Mouse (Mus musculus) forebrain, embryonic 12.5 days (tissue): ENCODE results near the gene Foxp1. TPM values are rescaled to one million over a fixed set of nuclear protein-coding genes. Genes with fewer than 3 reads are reported as not detected.

Experiments
- ATAC-seq: fragments of 200-750 bp; cut with Nextera tagmentation; 2 replicates; pipeline ENCODE4 v1.8.0; 2017; ENCODE audit warnings: moderate TSS enrichment; ENCODE audit not compliant: low FRiP score
- H3K27ac ChIP-seq: fragments of 300-500 bp; sonication (generic); 2 replicates; pipeline ENCODE4 v1.5.1; 2016; ENCODE audit warnings: mild to moderate bottlenecking
- H3K27me3 ChIP-seq: fragments of 300-500 bp; sonication (generic); 2 replicates; pipeline ENCODE4 v1.6.1; 2016; ENCODE audit warnings: mild to moderate bottlenecking
- H3K36me3 ChIP-seq: fragments of 300-500 bp; sonication (generic); replicated peaks from 2 replicates; pipeline ENCODE4 v1.6.1; 2016; ENCODE audit warnings: mild to moderate bottlenecking
- H3K4me1 ChIP-seq: fragments of 300-500 bp; sonication (generic); 2 replicates; pipeline ENCODE4 v1.6.1; 2016
- H3K4me2 ChIP-seq: fragments of 300-500 bp; sonication (generic); 2 replicates; pipeline ENCODE4 v1.6.1; 2016; ENCODE audit warnings: mild to moderate bottlenecking, moderate library complexity
- H3K4me3 ChIP-seq: fragments of 300-500 bp; sonication (generic); replicated peaks from 2 replicates; pipeline ENCODE4 v1.5.1; 2016; ENCODE audit warnings: mild to moderate bottlenecking
- H3K9ac ChIP-seq: fragments of 300-500 bp; sonication (generic); 2 replicates; pipeline ENCODE4 v1.6.1; 2016; ENCODE audit warnings: mild to moderate bottlenecking
- H3K9me3 ChIP-seq: fragments of 300-500 bp; sonication (generic); 2 replicates; pipeline ENCODE4 v1.6.1; 2016
- WGBS: fragments of 180-500 bp; shearing (Covaris S2); methylation state at CpG from one replicate; pipeline ENCODE4 v1.1.7; 2016; 5-methylcytosine and 5-hydroxymethylcytosine counted together
- polyA plus RNA-seq: library from polyadenylated mRNA; unstranded; fragments of >200 nt; fragmentation: Nextera tagmentation; extraction: Ambion mirVana; gene quantifications from 2 replicates; pipeline ENCODE4 v1.2.1, GENCODE M21; 2016

The Foxp1 gene
- polyA plus RNA-seq, 1 experiment from 2014 or later, result 77.3 TPM

DNA sequence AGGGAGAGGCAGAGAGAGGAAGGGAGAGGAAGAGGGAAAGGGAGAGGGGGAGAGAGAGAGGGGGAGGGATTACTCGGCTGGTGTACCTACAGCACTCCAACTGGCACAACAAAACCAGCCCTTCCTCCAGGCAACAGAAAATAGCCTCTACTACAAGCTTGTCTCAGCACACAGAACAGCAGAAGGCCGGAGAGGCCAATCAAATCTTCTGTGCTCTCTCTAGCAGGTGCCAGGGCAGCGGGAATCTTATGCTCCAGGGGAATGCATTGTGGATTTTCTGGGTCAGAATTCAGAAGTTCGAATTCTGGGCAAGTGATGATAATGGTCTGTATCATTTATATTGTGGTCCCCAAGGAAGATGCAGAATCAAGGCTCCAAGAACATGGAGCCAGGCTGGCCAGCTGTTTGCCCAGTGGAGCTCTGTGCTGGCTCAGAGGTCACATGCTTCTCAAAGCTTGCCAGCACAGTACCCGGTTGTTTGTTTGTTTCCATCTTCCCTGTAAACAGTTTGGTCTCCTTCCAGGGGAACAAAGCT lies 11.8 kb upstream of the Foxp1 start:
- H3K4me1 ChIP-seq, result no peaks in the 10 kb centered on the region
- H3K4me2 ChIP-seq, result no peak overlapping the region
- no peaks in the 10 kb centered on the region for H3K9me3 ChIP-seq
- H3K36me3 ChIP-seq, result no peaks in the 10 kb centered on the region
- no peak for ATAC-seq
- no peak overlapping the region for H3K27ac ChIP-seq
- no peaks in the 10 kb centered on the region for H3K27me3 ChIP-seq
- WGBS, result 53% methylated on average over 5 of the region's 5 CpGs
- no peak overlapping the region for H3K9ac ChIP-seq
- no peak overlapping the region for H3K4me3 ChIP-seq

- WGBS, result 95% methylated on average over 4 of the region's 4 CpGs
- Histone ChIP-seq H3K9ac (no peak overlapping the region), H3K4me1 (no peaks in the 10 kb centered on the region)
Measured at GRCm38 (mm10) chr6:99532458-99532857, 9.9 kb upstream of the Foxp1 start.

GRCm38 (mm10) chr6:99528972-99529371 lies 6.5 kb upstream of the Foxp1 start:
- ATAC-seq, result no peak
- Histone ChIP-seq H3K9ac (no peak overlapping the region), H3K36me3 (no peaks in the 10 kb centered on the region), H3K4me1 (peaks cover 5% of the 10 kb centered on the region), H3K27me3 (no peaks in the 10 kb centered on the region), H3K27ac (no peak overlapping the region), H3K4me2 (no peak overlapping the region), H3K9me3 (peaks cover 6% of the 10 kb centered on the region; the same call in 1 of the 2 replicates), H3K4me3 (no peak overlapping the region)
- WGBS, result 66% methylated on average over 2 of the region's 2 CpGs

More at GRCm38 (mm10) chr6:99532458-99532857, 9.9 kb upstream of the Foxp1 start:
- Histone ChIP-seq H3K27ac (no peak overlapping the region), H3K36me3 (no peaks in the 10 kb centered on the region), H3K4me2 (no peak overlapping the region), H3K9me3 (peaks cover 3% of the 10 kb centered on the region; the same call in 1 of the 2 replicates), H3K4me3 (no peak overlapping the region), H3K27me3 (no peaks in the 10 kb centered on the region)
- no peak for ATAC-seq

- no peak for ATAC-seq
- 94% methylated on average over 6 of the region's 6 CpGs for WGBS
- Histone ChIP-seq H3K9me3 (peaks cover 6% of the 10 kb centered on the region; the same call in 1 of the 2 replicates), H3K9ac (no peak overlapping the region), H3K27me3 (no peaks in the 10 kb centered on the region), H3K4me3 (no peak overlapping the region), H3K4me1 (peaks cover 6% of the 10 kb centered on the region), H3K27ac (no peak overlapping the region), H3K36me3 (no peaks in the 10 kb centered on the region), H3K4me2 (no peak overlapping the region)
Measured at GRCm38 (mm10) chr6:99527457-99528105, 5.1 kb upstream of the Foxp1 start.

DNA sequence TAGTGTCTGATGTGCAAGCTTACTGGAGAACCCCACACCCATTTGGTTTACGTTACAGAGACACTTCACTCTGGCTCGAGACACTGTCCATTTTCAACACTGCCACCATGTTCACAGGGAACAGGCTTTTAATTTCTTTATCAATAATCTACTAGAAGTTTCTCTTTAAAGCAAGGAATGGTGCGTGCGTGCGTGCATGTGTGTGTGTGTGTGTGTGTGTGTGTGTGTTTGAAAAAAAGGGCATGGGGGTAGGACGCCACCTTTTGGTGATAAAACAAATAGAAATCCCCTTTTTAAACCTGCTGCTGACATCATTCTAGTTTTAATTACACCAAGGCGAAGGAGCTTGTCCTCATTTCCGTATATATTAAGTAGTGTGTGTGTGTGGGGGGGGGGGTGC lies 2.8 kb upstream of the Foxp1 start:
- Histone ChIP-seq H3K4me2 (no peak overlapping the region), H3K36me3 (no peaks in the 10 kb centered on the region), H3K27me3 (no peaks in the 10 kb centered on the region), H3K27ac (no peak overlapping the region), H3K9ac (no peak overlapping the region), H3K9me3 (peaks cover 6% of the 10 kb centered on the region; the same call in 1 of the 2 replicates), H3K4me1 (peaks cover 6% of the 10 kb centered on the region), H3K4me3 (no peak overlapping the region)
- ATAC-seq, result no peak
- 47% methylated on average over 8 of the region's 8 CpGs for WGBS

DNA sequence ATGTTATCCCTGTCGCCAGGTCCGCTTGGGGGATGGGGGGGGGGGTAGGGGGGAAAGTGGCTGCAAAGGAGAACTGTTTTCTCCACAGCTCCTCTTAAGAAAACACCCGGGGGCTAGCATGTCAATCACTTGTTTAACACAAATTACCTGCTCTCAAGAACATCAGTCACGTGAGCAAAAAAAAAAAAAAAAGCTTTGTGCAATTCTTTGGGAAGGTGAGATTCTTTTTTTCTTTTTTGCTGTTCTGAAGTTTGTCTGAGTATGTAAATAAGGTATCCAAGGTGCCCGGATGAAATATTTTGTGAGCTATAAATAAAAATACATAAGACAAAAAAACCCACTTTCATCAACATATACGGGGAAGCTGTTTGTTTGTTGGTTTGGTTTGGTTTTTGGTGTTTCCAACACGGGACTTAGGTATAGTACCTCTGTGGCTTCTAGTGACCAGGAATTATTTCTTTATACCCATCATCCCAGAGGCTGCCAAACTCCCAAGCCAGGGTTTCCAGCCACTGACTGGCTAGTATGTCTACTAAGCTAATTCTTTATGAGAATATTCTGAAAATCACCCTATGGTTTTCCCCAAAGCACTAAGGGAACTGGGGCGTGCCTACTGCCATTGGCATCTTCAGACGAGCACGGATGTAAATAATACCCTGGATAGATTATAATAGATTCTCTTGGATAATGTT lies 1.3 kb upstream of the Foxp1 start:
- Histone ChIP-seq H3K4me3 (peak overlapping the region; percentile 83), H3K4me2 (peak overlapping the region; percentile 87), H3K9me3 (peaks cover 6% of the 10 kb centered on the region; the same call in 1 of the 2 replicates), H3K27ac (peak overlapping the region; percentile 99), H3K36me3 (no peaks in the 10 kb centered on the region), H3K9ac (peak overlapping the region; percentile 90), H3K27me3 (no peaks in the 10 kb centered on the region), H3K4me1 (peaks cover 16% of the 10 kb centered on the region)
- WGBS, result 22% methylated on average over 10 of the region's 10 CpGs
- no peak for ATAC-seq

DNA sequence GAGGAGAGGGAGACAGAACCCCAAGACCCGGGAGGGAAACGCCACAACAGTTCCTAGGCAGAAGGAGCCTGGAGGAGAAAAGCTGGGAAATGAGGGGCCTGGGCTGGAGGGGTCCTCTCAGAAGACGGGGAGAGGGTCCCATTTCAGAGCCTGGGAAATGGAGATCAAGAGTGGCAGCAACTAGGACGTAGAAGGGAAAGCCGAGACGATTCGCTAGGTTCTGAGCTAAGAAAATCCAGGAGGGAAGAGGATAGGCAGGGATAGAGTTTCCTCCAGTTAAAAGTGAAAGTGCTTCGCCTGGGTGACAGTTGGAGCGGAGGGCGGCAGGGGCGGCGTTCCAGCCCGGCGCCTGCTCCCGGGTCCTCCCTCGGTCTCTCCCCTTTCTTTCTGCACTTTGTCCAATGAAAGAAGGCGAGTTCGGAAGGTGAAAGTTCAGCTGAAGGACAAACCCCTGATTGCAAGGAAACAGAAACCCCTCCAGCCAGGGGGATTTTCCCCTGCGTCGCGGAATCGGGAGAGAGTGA lies 650 bp upstream of the Foxp1 start:
- WGBS, result 0% methylated on average over 22 of the region's 22 CpGs
- Histone ChIP-seq H3K27ac (peak overlapping the region; percentile 99), H3K4me3 (peak overlapping the region; percentile 83), H3K4me1 (peaks cover 16% of the 10 kb centered on the region), H3K4me2 (peak overlapping the region; percentile 87), H3K9me3 (peaks cover 6% of the 10 kb centered on the region; the same call in 1 of the 2 replicates), H3K9ac (peak overlapping the region; percentile 90), H3K27me3 (no peaks in the 10 kb centered on the region), H3K36me3 (no peaks in the 10 kb centered on the region)
- peak; percentile 36 for ATAC-seq

DNA sequence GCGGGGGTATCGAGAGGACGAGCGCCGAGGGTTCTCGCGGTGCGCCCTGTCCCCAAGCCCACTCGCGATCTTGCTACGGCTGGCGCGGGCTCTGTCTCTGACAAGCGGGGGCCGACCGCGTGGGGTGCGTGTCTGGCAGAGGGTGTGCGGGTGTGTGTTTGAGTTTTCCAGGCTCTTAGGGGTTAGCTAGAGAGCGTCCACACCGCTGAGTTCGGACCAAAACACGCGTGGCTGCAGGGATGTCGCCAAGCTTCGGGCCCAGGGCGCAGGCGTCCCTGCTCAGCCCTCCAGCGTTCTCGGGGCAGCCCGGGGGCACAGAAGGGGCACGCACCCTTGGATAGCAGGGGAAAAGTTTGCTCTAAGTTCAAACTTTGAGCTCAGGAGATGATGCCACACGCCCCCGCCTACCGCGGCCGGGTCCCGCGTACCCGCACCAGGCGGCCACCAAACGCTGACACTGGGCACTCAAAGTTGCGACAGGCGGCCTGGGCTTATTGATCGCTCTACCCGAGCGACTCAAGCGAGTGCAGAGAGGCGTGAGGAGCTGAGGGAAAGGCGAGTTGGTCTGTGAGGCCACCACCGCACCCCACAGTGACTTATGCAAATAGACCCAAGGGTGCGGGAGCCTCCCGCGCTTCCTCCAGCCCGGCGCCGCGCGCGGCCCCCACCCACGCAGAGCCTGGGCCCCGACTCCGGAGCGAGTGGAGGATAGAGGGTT lies 721 bp downstream of the Foxp1 start:
- peak overlapping the region; percentile 90 for H3K9ac ChIP-seq
- under 1% methylated on average over 64 of the region's 64 CpGs for WGBS
- no peaks in the 10 kb centered on the region for H3K9me3 ChIP-seq
- peak overlapping the region; percentile 83 for H3K4me3 ChIP-seq
- peak overlapping the region; percentile 87 for H3K4me2 ChIP-seq
- H3K36me3 ChIP-seq, result no peaks in the 10 kb centered on the region
- H3K27me3 ChIP-seq, result no peaks in the 10 kb centered on the region
- peak; percentile 34 for ATAC-seq
- peaks cover 16% of the 10 kb centered on the region for H3K4me1 ChIP-seq
- peak overlapping the region; percentile 99 for H3K27ac ChIP-seq

DNA sequence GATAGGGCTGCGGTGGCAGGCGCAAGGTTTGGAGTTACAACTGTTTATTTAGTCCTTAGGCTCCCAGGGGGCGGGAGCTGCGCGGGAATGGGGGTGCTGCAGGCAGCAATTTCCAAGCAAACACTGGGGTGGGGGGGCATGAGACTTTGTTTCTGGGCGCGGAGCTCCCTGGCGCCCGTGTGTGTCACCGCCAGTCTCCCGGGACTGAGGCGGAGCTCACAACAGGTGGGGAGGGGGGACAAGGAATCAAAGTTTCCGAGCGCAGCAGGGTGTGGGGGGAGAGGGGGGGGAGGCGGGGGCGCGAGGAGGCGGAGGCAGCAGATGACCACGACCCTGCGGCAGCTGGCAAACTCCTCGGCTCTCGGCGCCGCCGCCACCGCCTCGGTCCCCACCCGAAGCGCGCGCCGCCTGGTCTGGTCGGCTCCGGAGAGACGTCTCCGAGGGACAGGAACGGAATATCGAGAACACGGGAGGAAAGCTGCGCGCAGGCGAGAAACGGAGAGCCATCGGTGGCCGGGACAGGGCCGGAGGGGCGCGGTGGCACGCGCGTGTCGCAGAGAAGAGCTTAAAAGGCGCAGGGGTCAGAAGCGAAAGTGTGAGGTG lies 1.4 kb downstream of the Foxp1 start:
- WGBS, result under 1% methylated on average over 52 of the region's 54 CpGs
- Histone ChIP-seq H3K9ac (peak overlapping the region; percentile 90), H3K4me2 (peak overlapping the region; percentile 87), H3K9me3 (no peaks in the 10 kb centered on the region), H3K4me3 (peak overlapping the region; percentile 83), H3K27me3 (no peaks in the 10 kb centered on the region), H3K36me3 (no peaks in the 10 kb centered on the region), H3K27ac (peak overlapping the region; percentile 99), H3K4me1 (peaks cover 20% of the 10 kb centered on the region)
- ATAC-seq, result peak; percentile 47

DNA sequence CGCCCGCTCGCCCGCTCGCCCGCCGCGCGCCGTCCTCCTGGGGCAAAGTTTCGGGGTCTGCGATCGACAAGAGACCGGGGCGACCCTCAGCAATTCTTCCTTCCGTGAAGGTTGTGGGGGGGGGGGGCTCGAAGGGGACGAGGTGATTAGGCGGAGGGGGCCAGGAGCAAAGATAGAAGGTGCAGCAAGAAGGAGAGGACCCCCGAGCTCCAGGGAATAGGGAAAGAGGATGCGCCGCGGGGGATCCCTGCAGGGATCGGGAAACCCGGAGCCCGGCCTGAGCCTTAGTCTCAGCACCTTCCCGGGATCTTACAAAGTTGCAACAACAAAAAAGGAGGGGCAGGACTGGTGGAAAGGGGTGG lies 1.9 kb downstream of the Foxp1 start:
- Histone ChIP-seq H3K36me3 (no peaks in the 10 kb centered on the region), H3K4me3 (peak overlapping the region; percentile 83), H3K9ac (peak overlapping the region; percentile 90), H3K27me3 (no peaks in the 10 kb centered on the region), H3K4me1 (peaks cover 25% of the 10 kb centered on the region), H3K4me2 (peak overlapping the region; percentile 87), H3K27ac (peak overlapping the region; percentile 99), H3K9me3 (no peaks in the 10 kb centered on the region)
- ATAC-seq, result peak; percentile 52
- WGBS, result under 1% methylated on average over 23 of the region's 27 CpGs

- Histone ChIP-seq H3K36me3 (no peaks in the 10 kb centered on the region), H3K4me3 (peak overlapping the region; percentile 83), H3K9me3 (no peaks in the 10 kb centered on the region), H3K27me3 (no peaks in the 10 kb centered on the region), H3K4me1 (peaks cover 23% of the 10 kb centered on the region), H3K27ac (peak overlapping the region; percentile 99), H3K4me2 (peak overlapping the region; percentile 87), H3K9ac (peak overlapping the region; percentile 90)
- WGBS, result 2% methylated on average over 33 of the region's 38 CpGs
- peak; percentile 9; the same call in 1 of the 2 replicates for ATAC-seq
Measured at GRCm38 (mm10) chr6:99519806-99520675, 2.5 kb downstream of the Foxp1 start.
